Comparison of ENCODE assay signal across 13 mouse cellular contexts in the genomic region with DNA sequence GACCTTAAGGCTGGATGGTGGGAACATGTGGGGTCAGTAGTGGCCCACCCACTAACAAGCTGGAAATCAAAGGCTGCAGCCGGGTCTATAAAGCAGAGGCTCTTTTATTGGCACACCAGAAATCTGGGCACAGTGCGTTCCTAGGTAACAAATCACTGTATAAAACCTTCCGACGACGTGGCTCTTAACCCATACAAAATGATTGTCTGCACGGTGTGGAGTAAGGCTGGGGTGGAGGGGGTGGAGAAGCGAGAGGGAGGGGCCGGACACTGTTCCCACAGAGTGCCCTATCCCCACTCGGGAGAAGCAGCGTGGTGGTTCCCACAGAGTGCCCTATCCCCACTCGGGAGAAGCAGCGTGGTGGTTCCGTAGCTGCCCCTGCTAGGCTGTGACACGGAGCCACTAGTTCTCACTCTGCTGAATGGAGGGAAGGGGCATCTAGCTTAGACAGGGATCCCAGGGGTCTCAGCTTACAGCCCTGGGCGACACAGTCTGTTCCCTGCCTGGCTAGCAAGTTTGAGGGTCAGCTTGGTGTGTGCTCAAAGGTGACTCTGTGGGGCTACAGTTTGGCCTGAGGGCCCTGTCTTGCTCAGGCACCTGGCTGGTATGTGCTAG. TPM values are rescaled to one million over a fixed set of nuclear protein-coding genes. Genes with fewer than 3 reads are reported as not detected.
A peak's percentile ranks its signal among the peaks of the same experiment; 100 is the strongest.
DNase-seq lines count a peak whose midpoint lies in the region; ATAC-seq lines count a peak whose summit lies in the region.
"Had no signal": no experiment of that assay in that cellular context is flagged by ENCODE, and none has a peak within 500 bp of the region (broad histone marks: within the 10 kb centered on the region; RNA-seq: fewer than 3 reads in every experiment).

No protein-coding gene starts in this region.

- no peaks in the 10 kb centered on the region for H3K27me3 ChIP-seq in kidney, embryonic 15.5 days
- no peaks in the 10 kb centered on the region for H3K27me3 ChIP-seq in embryonic facial prominence, embryonic 12.5 days
- no peaks in the 10 kb centered on the region for H3K27me3 ChIP-seq in hindbrain, embryonic 14.5 days (ENCODE audit: control insufficient read depth, insufficient read depth, low read length)
- no peaks in the 10 kb centered on the region for H3K27me3 ChIP-seq in midbrain, embryonic 16.5 days (ENCODE audit: control insufficient read depth, insufficient read depth, low read depth, low read length)
- H3K27me3 ChIP-seq: stomach, embryonic 15.5 days had no signal

- ATAC-seq in kidney, embryonic 15.5 days (replicated peaks; ENCODE audit: low FRiP score) = peak; percentile 15; the same call in 1 of the 2 replicates
- ATAC-seq in embryonic facial prominence, embryonic 12.5 days (ENCODE audit: insufficient number of reproducible peaks, insufficient read depth, low FRiP score, low TSS enrichment) = no peak
- ATAC-seq in hindbrain, embryonic 14.5 days (ENCODE audit: low FRiP score) = peak; percentile 15; the same call in 1 of the 2 replicates
- peak; percentile 68 for ATAC-seq in midbrain, embryonic 16.5 days

- no peak overlapping the region; the same call in 1 of the 2 replicates for H3K4me2 ChIP-seq in kidney, embryonic 15.5 days
- H3K4me2 ChIP-seq in embryonic facial prominence, embryonic 12.5 days (replicated peaks) = no peak overlapping the region
- no peak overlapping the region for H3K4me2 ChIP-seq in hindbrain, embryonic 14.5 days (replicated peaks)
- no peak overlapping the region for H3K4me2 ChIP-seq in midbrain, embryonic 16.5 days (ENCODE audit: low read length)
- H3K4me2 ChIP-seq: stomach, embryonic 15.5 days had no signal

- peaks cover 41% of the 10 kb centered on the region for H3K36me3 ChIP-seq in kidney, embryonic 15.5 days
- H3K36me3 ChIP-seq in embryonic facial prominence, embryonic 12.5 days = peaks cover 18% of the 10 kb centered on the region
- peaks cover 11% of the 10 kb centered on the region; the same call in 1 of the 2 replicates for H3K36me3 ChIP-seq in hindbrain, embryonic 14.5 days (replicated peaks; ENCODE audit: control insufficient read depth, insufficient read depth)
- H3K36me3 ChIP-seq in midbrain, embryonic 16.5 days (ENCODE audit: control insufficient read depth, insufficient read depth, low read length) = no peaks in the 10 kb centered on the region

- 26% methylated on average over 15 of the region's 15 CpGs for WGBS in kidney, embryonic 15.5 days
- 64% methylated on average over 15 of the region's 15 CpGs for WGBS in embryonic facial prominence, embryonic 12.5 days
- 43% methylated on average over 15 of the region's 15 CpGs for WGBS in hindbrain, embryonic 14.5 days
- WGBS in midbrain, embryonic 16.5 days = 40% methylated on average over 15 of the region's 15 CpGs

- H3K4me1 ChIP-seq in kidney, embryonic 15.5 days = peaks cover 29% of the 10 kb centered on the region
- peaks cover 28% of the 10 kb centered on the region for H3K4me1 ChIP-seq in embryonic facial prominence, embryonic 12.5 days
- peaks cover 10% of the 10 kb centered on the region; the same call in 1 of the 2 replicates for H3K4me1 ChIP-seq in hindbrain, embryonic 14.5 days (replicated peaks; ENCODE audit: control insufficient read depth, insufficient read depth, low read length)
- H3K4me1 ChIP-seq in midbrain, embryonic 16.5 days (ENCODE audit: control insufficient read depth, insufficient read depth, low read length) = peaks cover 3% of the 10 kb centered on the region; the same call in 1 of the 2 replicates

- H3K27ac ChIP-seq in kidney, embryonic 15.5 days = peak overlapping the region; percentile 85
- peak overlapping the region; percentile 32; the same call in 1 of the 2 replicates for H3K27ac ChIP-seq in embryonic facial prominence, embryonic 12.5 days
- peak overlapping the region; percentile 75 for H3K27ac ChIP-seq in hindbrain, embryonic 14.5 days
- peak overlapping the region; percentile 77 for H3K27ac ChIP-seq in midbrain, embryonic 16.5 days (ENCODE audit: low read length)
- H3K27ac ChIP-seq: stomach, embryonic 15.5 days had no signal

- no peak overlapping the region for H3K9ac ChIP-seq in kidney, embryonic 15.5 days
- peak overlapping the region; percentile 24; the same call in 1 of the 2 replicates for H3K9ac ChIP-seq in embryonic facial prominence, embryonic 12.5 days
- no peak overlapping the region for H3K9ac ChIP-seq in hindbrain, embryonic 14.5 days
- no peak overlapping the region for H3K9ac ChIP-seq in midbrain, embryonic 16.5 days (ENCODE audit: low read depth, low read length)
- H3K9ac ChIP-seq: stomach, embryonic 15.5 days had no signal

- no peak for DNase-seq in kidney, postnatal 10 days
- DNase-seq in hindbrain, embryonic 14.5 days (ENCODE audit: low spot score) = no peak
- DNase-seq in gastrocnemius, adult 18-20 months (ENCODE audit: low spot score) = no peak
- DNase-seq in frontal cortex, postnatal 14 days (ENCODE audit: low spot score in 2 of 2) = no peak
- DNase-seq in kidney, postnatal 14 days = no peak
- DNase-seq: cerebellum, postnatal 14 days; heart, postnatal 14 days; right cerebral cortex, adult 18-20 months had no signal

- H3K9me3 ChIP-seq in kidney, embryonic 15.5 days (replicated peaks) = no peaks in the 10 kb centered on the region
- H3K9me3 ChIP-seq in embryonic facial prominence, embryonic 12.5 days = no peaks in the 10 kb centered on the region
- H3K9me3 ChIP-seq in hindbrain, embryonic 14.5 days (ENCODE audit: control insufficient read depth, low read length) = no peaks in the 10 kb centered on the region
- H3K9me3 ChIP-seq in midbrain, embryonic 16.5 days (replicated peaks; ENCODE audit: control insufficient read depth, low read length, poor library complexity, severe bottlenecking) = no peaks in the 10 kb centered on the region
- H3K9me3 ChIP-seq: stomach, embryonic 15.5 days had no signal

- no peak overlapping the region for H3K4me3 ChIP-seq in kidney, embryonic 15.5 days (replicated peaks)
- H3K4me3 ChIP-seq in embryonic facial prominence, embryonic 12.5 days = no peak overlapping the region
- no peak overlapping the region for H3K4me3 ChIP-seq in hindbrain, embryonic 14.5 days (replicated peaks; ENCODE audit: low read length)
- no peak overlapping the region for H3K4me3 ChIP-seq in midbrain, embryonic 16.5 days (ENCODE audit: low read depth, low read length)
- H3K4me3 ChIP-seq: stomach, embryonic 15.5 days had no signal

RNA-seq across cellular contexts. Expression of gene Slc8b1, which starts 23.2 kb away (rescaled TPM):
- polyA plus RNA-seq in kidney, embryonic 15.5 days (2015; fragmentation: Nextera tagmentation; extraction: Ambion mirVana) = 9.4 and 9.7 TPM in 2 replicates
- polyA plus RNA-seq in embryonic facial prominence, embryonic 12.5 days (2016; fragmentation: Nextera tagmentation; extraction: Ambion mirVana) = 5.4 and 6.4 TPM in 2 replicates
- polyA plus RNA-seq in hindbrain, embryonic 14.5 days (2014; fragmentation: Nextera tagmentation; extraction: Ambion mirVana) = 1.3 and 1.4 TPM in 2 replicates
- polyA plus RNA-seq in midbrain, embryonic 16.5 days (2015; fragmentation: Nextera tagmentation; extraction: Ambion mirVana) = 2.0 and 2.3 TPM in 2 replicates
- total RNA-seq in gastrocnemius, adult 18-20 months (2021) = 1 to 10 TPM; 8.5 to 8.6 TPM

RNA-seq across cellular contexts. Expression of gene Plbd2, which starts 30.8 kb away (rescaled TPM):
- 50.8 and 60.0 TPM in 2 replicates for polyA plus RNA-seq in kidney, embryonic 15.5 days (2015; fragmentation: Nextera tagmentation; extraction: Ambion mirVana)
- polyA plus RNA-seq in embryonic facial prominence, embryonic 12.5 days (2016; fragmentation: Nextera tagmentation; extraction: Ambion mirVana) = 52.4 and 52.5 TPM in 2 replicates
- polyA plus RNA-seq in hindbrain, embryonic 14.5 days (2014; fragmentation: Nextera tagmentation; extraction: Ambion mirVana) = 26.8 and 28.8 TPM in 2 replicates
- 28.7 and 30.6 TPM in 2 replicates for polyA plus RNA-seq in midbrain, embryonic 16.5 days (2015; fragmentation: Nextera tagmentation; extraction: Ambion mirVana)
- total RNA-seq in gastrocnemius, adult 18-20 months (2021) = 10 to 100 TPM; 46.9 to 52.2 TPM

RNA-seq across cellular contexts. Expression of gene Tpcn1, which starts 54.3 kb away (rescaled TPM):
- 32.9 and 36.0 TPM in 2 replicates for polyA plus RNA-seq in kidney, embryonic 15.5 days (2015; fragmentation: Nextera tagmentation; extraction: Ambion mirVana)
- 17.4 and 18.9 TPM in 2 replicates for polyA plus RNA-seq in embryonic facial prominence, embryonic 12.5 days (2016; fragmentation: Nextera tagmentation; extraction: Ambion mirVana)
- 13.4 and 15.7 TPM in 2 replicates for polyA plus RNA-seq in hindbrain, embryonic 14.5 days (2014; fragmentation: Nextera tagmentation; extraction: Ambion mirVana)
- 13.1 and 13.5 TPM in 2 replicates for polyA plus RNA-seq in midbrain, embryonic 16.5 days (2015; fragmentation: Nextera tagmentation; extraction: Ambion mirVana)
- 10 to 100 TPM; 38.9 to 42.9 TPM for total RNA-seq in gastrocnemius, adult 18-20 months (2021)

RNA-seq across cellular contexts. Expression of gene Iqcd, which starts 54.6 kb away (rescaled TPM):
- polyA plus RNA-seq in kidney, embryonic 15.5 days (2015; fragmentation: Nextera tagmentation; extraction: Ambion mirVana) = 0.82 and 0.90 TPM in 2 replicates
- polyA plus RNA-seq in embryonic facial prominence, embryonic 12.5 days (2016; fragmentation: Nextera tagmentation; extraction: Ambion mirVana) = 0.65 and 0.70 TPM in 2 replicates
- polyA plus RNA-seq in hindbrain, embryonic 14.5 days (2014; fragmentation: Nextera tagmentation; extraction: Ambion mirVana) = 1.5 and 1.9 TPM in 2 replicates
- 2.0 and 2.1 TPM in 2 replicates for polyA plus RNA-seq in midbrain, embryonic 16.5 days (2015; fragmentation: Nextera tagmentation; extraction: Ambion mirVana)
- not detected for total RNA-seq in gastrocnemius, adult 18-20 months (2021)

RNA-seq across cellular contexts. Expression of gene Sds, which starts 57.9 kb away (rescaled TPM):
- not detected in 2 replicates for polyA plus RNA-seq in kidney, embryonic 15.5 days (2015; fragmentation: Nextera tagmentation; extraction: Ambion mirVana)
- polyA plus RNA-seq in embryonic facial prominence, embryonic 12.5 days (2016; fragmentation: Nextera tagmentation; extraction: Ambion mirVana) = not detected in 2 replicates
- not detected in 2 replicates for polyA plus RNA-seq in hindbrain, embryonic 14.5 days (2014; fragmentation: Nextera tagmentation; extraction: Ambion mirVana)
- polyA plus RNA-seq in midbrain, embryonic 16.5 days (2015; fragmentation: Nextera tagmentation; extraction: Ambion mirVana) = 0.36 TPM in 1 of 2 replicates, not detected in the other
- total RNA-seq in gastrocnemius, adult 18-20 months (2021) = under 1 TPM in 1 of 2 experiments, not detected in 1; 0.69 TPM
- total RNA-seq: heart, postnatal 14 days; layer of hippocampus, postnatal 14 days had no signal

Comparison
In these comparisons a context has a peak if more than half of its experiments do, and no peak if none do; other contexts are left out.
1. H3K27ac ChIP-seq: peak in every context shown above with its lines; median percentile 85 in kidney, embryonic 15.5 days; 77 in midbrain, embryonic 16.5 days; 75 in hindbrain, embryonic 14.5 days; 32 in embryonic facial prominence, embryonic 12.5 days.